Mouse (Mus musculus): ENCODE results near the gene Pklr.

GRCm38 (mm10) chr3:89152084-89152835, 16.3 kb downstream of the Pklr start:
- TF ChIP-seq CTCF (IDR thresholded peaks at IDR 0.05; ENCODE audit: low read depth), result no peak
- TF ChIP-seq EP300 (optimal IDR thresholded peaks at IDR 0.05), result no peak

All from stomach, postnatal 0 days (tissue).